Mouse (Mus musculus): ENCODE measurements around the gene Extl1. TPM values are rescaled to one million over a fixed set of nuclear protein-coding genes. Genes with fewer than 3 reads are reported as not detected.

Extl1 gene
- polyA plus RNA-seq, 1 experiment = 8.9 TPM

- H3K27me3 ChIP-seq (ENCODE audit: control insufficient read depth, insufficient read depth, low read length) = no peaks in the 10 kb centered on the region
- WGBS = 90% methylated on average over 7 of the region's 7 CpGs
- TF ChIP-seq CTCF (IDR thresholded peaks at IDR 0.05; ENCODE audit: borderline replicate concordance, control insufficient read depth, extremely low read depth, insufficient read depth, low read length, poor library complexity) (no peak), POLR2A (IDR thresholded peaks at IDR 0.05; ENCODE audit: control insufficient read depth, extremely low read depth, insufficient read depth, low read length, poor library complexity) (no peak)
- H3K36me3 ChIP-seq (ENCODE audit: control insufficient read depth, insufficient read depth, low read length) = no peaks in the 10 kb centered on the region
- H3K27ac ChIP-seq (ENCODE audit: control insufficient read depth, insufficient read depth, low read length) = no peak overlapping the region
- no peak for DNase-seq
- no peak overlapping the region for H3K4me3 ChIP-seq (ENCODE audit: control insufficient read depth, insufficient read depth, low read length)
- H3K4me1 ChIP-seq (replicated peaks; ENCODE audit: control insufficient read depth, insufficient read depth, low read length) = peaks cover 4% of the 10 kb centered on the region; the same call in 1 of the 2 replicates
Measured at GRCm38 (mm10) chr4:134417111-134417510, 33.5 kb upstream of the Extl1 start.

GRCm38 (mm10) chr4:134416602-134417001 is 33.0 kb upstream of the Extl1 start:
- Histone ChIP-seq H3K27me3 (ENCODE audit: control insufficient read depth, insufficient read depth, low read length) (no peaks in the 10 kb centered on the region), H3K36me3 (ENCODE audit: control insufficient read depth, insufficient read depth, low read length) (no peaks in the 10 kb centered on the region), H3K4me3 (ENCODE audit: control insufficient read depth, insufficient read depth, low read length) (no peak overlapping the region), H3K27ac (ENCODE audit: control insufficient read depth, insufficient read depth, low read length) (no peak overlapping the region), H3K4me1 (replicated peaks; ENCODE audit: control insufficient read depth, insufficient read depth, low read length) (peaks cover 4% of the 10 kb centered on the region; the same call in 1 of the 2 replicates)
- no peak for DNase-seq
- TF ChIP-seq POLR2A (IDR thresholded peaks at IDR 0.05; ENCODE audit: control insufficient read depth, extremely low read depth, insufficient read depth, low read length, poor library complexity) (no peak), CTCF (IDR thresholded peaks at IDR 0.05; ENCODE audit: borderline replicate concordance, control insufficient read depth, extremely low read depth, insufficient read depth, low read length, poor library complexity) (no peak)
- WGBS = 95% methylated on average over 15 of the region's 15 CpGs

GRCm38 (mm10) chr4:134416177-134416576 is 32.5 kb upstream of the Extl1 start:
- WGBS = 92% methylated on average over 17 of the region's 17 CpGs
- Histone ChIP-seq H3K4me1 (replicated peaks; ENCODE audit: control insufficient read depth, insufficient read depth, low read length) (peaks cover 4% of the 10 kb centered on the region; the same call in 1 of the 2 replicates), H3K27me3 (ENCODE audit: control insufficient read depth, insufficient read depth, low read length) (no peaks in the 10 kb centered on the region), H3K36me3 (ENCODE audit: control insufficient read depth, insufficient read depth, low read length) (no peaks in the 10 kb centered on the region), H3K27ac (ENCODE audit: control insufficient read depth, insufficient read depth, low read length) (no peak overlapping the region), H3K4me3 (ENCODE audit: control insufficient read depth, insufficient read depth, low read length) (no peak overlapping the region)
- no peak for DNase-seq
- TF ChIP-seq POLR2A (IDR thresholded peaks at IDR 0.05; ENCODE audit: control insufficient read depth, extremely low read depth, insufficient read depth, low read length, poor library complexity) = no peak

- Histone ChIP-seq H3K27ac (ENCODE audit: control insufficient read depth, insufficient read depth, low read length) (no peak overlapping the region), H3K4me3 (ENCODE audit: control insufficient read depth, insufficient read depth, low read length) (no peak overlapping the region), H3K27me3 (ENCODE audit: control insufficient read depth, insufficient read depth, low read length) (no peaks in the 10 kb centered on the region), H3K4me1 (replicated peaks; ENCODE audit: control insufficient read depth, insufficient read depth, low read length) (no peaks in the 10 kb centered on the region), H3K36me3 (ENCODE audit: control insufficient read depth, insufficient read depth, low read length) (no peaks in the 10 kb centered on the region)
- peak; percentile 37 for DNase-seq
- 84% methylated on average over 5 of the region's 5 CpGs for WGBS
- no peak for TF ChIP-seq CTCF (IDR thresholded peaks at IDR 0.05; ENCODE audit: borderline replicate concordance, control insufficient read depth, extremely low read depth, insufficient read depth, low read length, poor library complexity)
- no peak for TF ChIP-seq POLR2A (IDR thresholded peaks at IDR 0.05; ENCODE audit: control insufficient read depth, extremely low read depth, insufficient read depth, low read length, poor library complexity)
Measured at GRCm38 (mm10) chr4:134409286-134409685, 25.6 kb upstream of the Extl1 start.

GRCm38 (mm10) chr4:134403721-134404120 is 20.1 kb upstream of the Extl1 start:
- 36% methylated on average over 7 of the region's 7 CpGs for WGBS
- Histone ChIP-seq H3K27me3 (ENCODE audit: control insufficient read depth, insufficient read depth, low read length) (no peaks in the 10 kb centered on the region), H3K4me1 (replicated peaks; ENCODE audit: control insufficient read depth, insufficient read depth, low read length) (peaks cover 30% of the 10 kb centered on the region), H3K4me3 (ENCODE audit: control insufficient read depth, insufficient read depth, low read length) (no peak overlapping the region), H3K27ac (ENCODE audit: control insufficient read depth, insufficient read depth, low read length) (no peak overlapping the region), H3K36me3 (ENCODE audit: control insufficient read depth, insufficient read depth, low read length) (no peaks in the 10 kb centered on the region)
- no peak for TF ChIP-seq CTCF (IDR thresholded peaks at IDR 0.05; ENCODE audit: borderline replicate concordance, control insufficient read depth, extremely low read depth, insufficient read depth, low read length, poor library complexity)
- TF ChIP-seq POLR2A (IDR thresholded peaks at IDR 0.05; ENCODE audit: control insufficient read depth, extremely low read depth, insufficient read depth, low read length, poor library complexity) = no peak
- no peak for DNase-seq

GRCm38 (mm10) chr4:134402571-134403262 is 19.1 kb upstream of the Extl1 start:
- DNase-seq = no peak
- Histone ChIP-seq H3K4me3 (ENCODE audit: control insufficient read depth, insufficient read depth, low read length) (no peak overlapping the region), H3K4me1 (replicated peaks; ENCODE audit: control insufficient read depth, insufficient read depth, low read length) (peaks cover 30% of the 10 kb centered on the region), H3K36me3 (ENCODE audit: control insufficient read depth, insufficient read depth, low read length) (no peaks in the 10 kb centered on the region), H3K27me3 (ENCODE audit: control insufficient read depth, insufficient read depth, low read length) (no peaks in the 10 kb centered on the region), H3K27ac (ENCODE audit: control insufficient read depth, insufficient read depth, low read length) (no peak overlapping the region)
- TF ChIP-seq CTCF (IDR thresholded peaks at IDR 0.05; ENCODE audit: borderline replicate concordance, control insufficient read depth, extremely low read depth, insufficient read depth, low read length, poor library complexity) = no peak
- no peak for TF ChIP-seq POLR2A (IDR thresholded peaks at IDR 0.05; ENCODE audit: control insufficient read depth, extremely low read depth, insufficient read depth, low read length, poor library complexity)
- WGBS = 16% methylated on average over 16 of the region's 16 CpGs
